Mouse (Mus musculus) C2C12 (cell line): ENCODE results near the gene Pdzd7.

Source experiments
- CEBPB ChIP-seq: IDR thresholded peaks from one replicate; pipeline ENCODE4 v1.6.1; 2011; ENCODE audit warnings: low read depth, mild to moderate bottlenecking, control low read depth, moderate library complexity
- CTCF ChIP-seq: IDR thresholded peaks from one replicate; pipeline ENCODE4 v1.5.1; 2011; ENCODE audit not compliant: control insufficient read depth, insufficient read depth, insufficient read length
- FOSL1 ChIP-seq: IDR thresholded peaks from one replicate; pipeline ENCODE4 v1.8.0; 2011; ENCODE audit warnings: mild to moderate bottlenecking, low read length; ENCODE audit not compliant: poor library complexity, insufficient read depth, severe bottlenecking
- MAX ChIP-seq: IDR thresholded peaks from one replicate; pipeline ENCODE4 v1.6.1; 2011; ENCODE audit warnings: mild to moderate bottlenecking, control low read depth
- MYOD1 ChIP-seq: IDR thresholded peaks from one replicate; pipeline ENCODE4 v1.6.1; 2011; ENCODE audit warnings: low read depth; ENCODE audit not compliant: control insufficient read depth, insufficient read length
- USF1 ChIP-seq: IDR thresholded peaks from one replicate; pipeline ENCODE4 v1.6.1; 2011; ENCODE audit warnings: low read depth, mild to moderate bottlenecking, control low read depth, moderate library complexity

DNA sequence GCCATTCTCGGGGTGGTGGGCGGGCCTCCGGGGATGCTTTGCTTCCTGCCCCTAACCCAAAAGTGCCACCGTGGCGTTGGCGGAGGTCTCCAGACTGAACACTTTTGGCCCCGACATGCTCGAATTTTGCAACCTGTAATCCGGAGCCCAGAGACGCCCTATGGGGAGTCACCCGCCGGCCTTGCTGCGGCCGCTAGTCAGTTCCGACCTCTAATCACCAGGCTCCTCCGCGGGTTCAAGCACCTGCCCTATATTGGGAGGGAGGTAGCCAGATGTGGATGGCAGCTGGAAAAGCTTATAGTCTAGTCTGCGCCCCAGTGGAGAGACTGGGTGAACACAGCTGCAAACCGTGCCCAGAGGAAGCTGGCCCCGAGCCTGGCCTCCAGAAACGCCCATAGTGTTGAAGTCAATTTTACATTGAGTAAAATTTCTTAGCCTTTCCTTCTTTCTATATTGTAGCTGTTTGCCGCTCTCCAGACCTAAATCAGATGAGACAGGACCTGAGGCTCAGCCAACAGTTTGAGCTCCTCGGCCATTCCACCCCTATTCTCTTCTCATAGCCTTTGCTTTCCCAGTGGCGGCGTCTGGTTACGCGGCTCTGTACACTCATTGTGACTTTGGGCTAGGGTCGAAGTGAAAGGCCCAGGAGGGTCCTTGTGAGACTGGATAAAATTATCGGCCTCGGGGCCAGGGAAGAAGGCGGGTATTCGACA is 30.0 kb upstream of the Pdzd7 start:
- TF ChIP-seq CTCF (no peak), USF1 (no peak), MAX (no peak), MYOD1 (no peak), FOSL1 (no peak), CEBPB (no peak)
